Mouse (Mus musculus) spleen, adult 2 months (tissue): ENCODE data around the gene Siglech.

Source experiments
- CTCF ChIP-seq: fragments of 200-500 bp; IDR thresholded peaks from 2 replicates; pipeline ENCODE4 v1.5.1; 2011; ENCODE audit warnings: mild to moderate bottlenecking, inconsistent platforms; ENCODE audit not compliant: insufficient read depth, insufficient read length, insufficient replicate concordance; ENCODE audit errors: extremely low read depth
- POLR2A ChIP-seq: fragments of 200-500 bp; IDR thresholded peaks from 2 replicates; pipeline ENCODE4 v1.6.1; 2011; ENCODE audit warnings: low read depth, low read length, inconsistent platforms

GRCm38 (mm10) chr7:55799981-55800380 is 32.0 kb downstream of the Siglech start:
- TF ChIP-seq POLR2A (no peak), CTCF (no peak)
